Mouse (Mus musculus) spleen, postnatal 36 days (tissue): Measurements from ENCODE around the gene 4833439L19Rik.

Experiments
- DNase-seq, 2 experiments: peaks; one replicate each; pipeline ENCODE4 v3.0.0; 2022; ENCODE audit warnings: low spot score in 2 of 2, mixed read lengths in 1 of 2

4833439L19Rik gene

GRCm38 (mm10) chr13:54582126-54582525 lies 16.9 kb upstream of the 4833439L19Rik start:
- DNase-seq = no peak

- no peak for DNase-seq
Measured at GRCm38 (mm10) chr13:54581385-54581784, 16.1 kb upstream of the 4833439L19Rik start.

GRCm38 (mm10) chr13:54577652-54578507 lies 12.6 kb upstream of the 4833439L19Rik start:
- DNase-seq = peak; percentile 57 to 66

GRCm38 (mm10) chr13:54575489-54575888 lies 10.3 kb upstream of the 4833439L19Rik start:
- DNase-seq = no peak

- DNase-seq = peak; percentile 52 to 60
Measured at GRCm38 (mm10) chr13:54574854-54575481, 9.7 kb upstream of the 4833439L19Rik start, which contains the start of gene Arl10. Arl10 (plus strand) TSS chr13:54575015.

GRCm38 (mm10) chr13:54572621-54573020 lies 7.4 kb upstream of the 4833439L19Rik start:
- no peak for DNase-seq

GRCm38 (mm10) chr13:54571637-54572036 lies 6.4 kb upstream of the 4833439L19Rik start:
- DNase-seq = no peak

GRCm38 (mm10) chr13:54570736-54571135 lies 5.5 kb upstream of the 4833439L19Rik start:
- no peak for DNase-seq

- no peak for DNase-seq
Measured at GRCm38 (mm10) chr13:54569282-54569681, 4.0 kb upstream of the 4833439L19Rik start.

- DNase-seq = no peak
Measured at GRCm38 (mm10) chr13:54568380-54568779, 3.1 kb upstream of the 4833439L19Rik start.

GRCm38 (mm10) chr13:54565594-54566345 lies 535 bp upstream of the 4833439L19Rik start:
- peak; percentile 38 to 49 for DNase-seq

GRCm38 (mm10) chr13:54564232-54565200 lies 719 bp downstream of the 4833439L19Rik start:
- DNase-seq = peak; percentile 13 to 14

- DNase-seq = no peak
Measured at GRCm38 (mm10) chr13:54562562-54562961, 2.7 kb downstream of the 4833439L19Rik start.

- DNase-seq = no peak
Measured at GRCm38 (mm10) chr13:54560608-54561007, 4.6 kb downstream of the 4833439L19Rik start.

GRCm38 (mm10) chr13:54559656-54560055 lies 5.6 kb downstream of the 4833439L19Rik start:
- no peak for DNase-seq

- no peak for DNase-seq
Measured at GRCm38 (mm10) chr13:54557652-54558051, 7.6 kb downstream of the 4833439L19Rik start.

- no peak for DNase-seq
Measured at GRCm38 (mm10) chr13:54556796-54557195, 8.4 kb downstream of the 4833439L19Rik start.

GRCm38 (mm10) chr13:54556176-54556575 lies 9.1 kb downstream of the 4833439L19Rik start:
- no peak for DNase-seq

- DNase-seq = no peak
Measured at GRCm38 (mm10) chr13:54548036-54548435, 17.2 kb downstream of the 4833439L19Rik start.

GRCm38 (mm10) chr13:54532134-54532533 lies 33.1 kb downstream of the 4833439L19Rik start:
- no peak for DNase-seq

GRCm38 (mm10) chr13:54527140-54527539 lies 38.1 kb downstream of the 4833439L19Rik start:
- DNase-seq = no peak
